Comparison of ENCODE assay signal across 8 mouse cellular contexts in the genomic region with DNA sequence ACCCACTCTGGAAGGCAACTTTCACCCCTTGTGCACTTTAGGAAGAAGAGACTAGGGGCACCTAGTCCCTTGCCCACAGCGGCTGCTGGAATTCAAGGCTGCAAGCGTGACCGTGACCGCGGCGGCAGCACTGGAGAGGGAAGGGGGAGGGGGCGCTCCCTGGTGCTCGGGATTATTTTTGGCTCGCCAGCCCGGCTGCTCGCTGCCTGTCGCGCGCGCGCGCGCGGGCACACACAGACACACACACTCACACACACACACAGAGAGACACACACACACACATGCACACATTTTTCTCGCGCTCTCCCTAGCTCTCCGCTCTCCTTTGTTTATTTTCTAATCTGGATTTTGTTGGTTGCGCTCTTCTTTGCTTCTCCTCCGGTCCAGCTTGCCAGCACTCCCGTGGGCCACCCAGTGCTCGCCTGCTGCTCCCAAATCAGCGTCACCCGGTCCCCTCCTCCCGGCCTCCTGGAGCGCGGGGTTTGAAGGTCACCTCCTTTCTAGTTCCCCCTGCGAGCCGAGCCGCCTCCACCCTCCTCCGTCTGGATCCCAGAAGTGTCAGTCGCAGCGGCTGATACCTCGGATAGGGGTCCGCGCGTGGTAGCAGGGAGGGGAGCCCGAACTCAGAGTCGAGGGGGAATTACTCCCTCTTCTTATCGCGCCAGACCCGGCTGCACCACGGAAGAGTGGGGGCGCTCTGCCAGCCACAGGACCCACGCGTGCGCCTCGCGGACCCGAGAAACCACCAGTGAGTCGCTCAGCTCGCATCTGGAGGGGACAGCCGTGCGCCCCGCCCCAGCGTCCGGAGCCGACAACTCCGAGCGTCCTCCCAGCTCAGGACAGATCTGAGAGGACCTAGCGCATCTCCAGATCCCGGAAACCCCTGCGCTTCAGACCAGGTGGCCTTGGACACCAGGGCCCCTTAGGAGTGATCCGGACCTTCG. TPM values are rescaled to one million over a fixed set of nuclear protein-coding genes. Genes with fewer than 3 reads are reported as not detected.
A peak's percentile ranks its signal among the peaks of the same experiment; 100 is the strongest.
DNase-seq lines count a peak whose midpoint lies in the region; ATAC-seq and TF ChIP-seq lines count a peak whose summit lies in the region.

Gene Rbfox1 (plus strand): TSS at position 610 of the 944 bp plus-strand sequence.

- H3K4me1 ChIP-seq in intestine, embryonic 14.5 days (replicated peaks; ENCODE audit: control insufficient read depth, insufficient read depth, low read length): no peaks in the 10 kb centered on the region
- H3K4me1 ChIP-seq in intestine, postnatal 0 days (replicated peaks; ENCODE audit: control insufficient read depth, insufficient read depth, low read length): no peaks in the 10 kb centered on the region
- no peaks in the 10 kb centered on the region for H3K4me1 ChIP-seq in hindbrain, embryonic 11.5 days (replicated peaks; ENCODE audit: control insufficient read depth, insufficient read depth, low read length)
- peaks cover 6% of the 10 kb centered on the region; the same call in 1 of the 2 replicates for H3K4me1 ChIP-seq in limb, embryonic 10.5 days

- no peak within 1 kb of the TSS for H3K27ac ChIP-seq in intestine, embryonic 14.5 days (ENCODE audit: low read depth)
- no peak within 1 kb of the TSS for H3K27ac ChIP-seq in intestine, postnatal 0 days (ENCODE audit: low read depth, low read length)
- no peak within 1 kb of the TSS for H3K27ac ChIP-seq in hindbrain, embryonic 11.5 days (ENCODE audit: low read depth, low read length)
- no peak within 1 kb of the TSS for H3K27ac ChIP-seq in limb, embryonic 10.5 days

- H3K36me3 ChIP-seq in intestine, embryonic 14.5 days (ENCODE audit: control insufficient read depth, insufficient read depth, low read length): no peaks in the 10 kb centered on the region
- H3K36me3 ChIP-seq in intestine, postnatal 0 days (ENCODE audit: control insufficient read depth, insufficient read depth): no peaks in the 10 kb centered on the region
- H3K36me3 ChIP-seq in hindbrain, embryonic 11.5 days (ENCODE audit: control insufficient read depth, insufficient read depth, low read length): no peaks in the 10 kb centered on the region
- H3K36me3 ChIP-seq in limb, embryonic 10.5 days: no peaks in the 10 kb centered on the region

- H3K9ac ChIP-seq in intestine, embryonic 14.5 days (ENCODE audit: low read length): no peak within 1 kb of the TSS
- no peak within 1 kb of the TSS for H3K9ac ChIP-seq in intestine, postnatal 0 days (ENCODE audit: low read depth, low read length)
- peak within 1 kb of the TSS; percentile 34; the same call in 1 of the 2 replicates for H3K9ac ChIP-seq in hindbrain, embryonic 11.5 days (ENCODE audit: low read depth, low read length)

- no peaks in the 10 kb centered on the region for H3K9me3 ChIP-seq in intestine, embryonic 14.5 days (ENCODE audit: control insufficient read depth, low read length)
- H3K9me3 ChIP-seq in intestine, postnatal 0 days (ENCODE audit: control insufficient read depth): no peaks in the 10 kb centered on the region
- no peaks in the 10 kb centered on the region for H3K9me3 ChIP-seq in hindbrain, embryonic 11.5 days (ENCODE audit: control insufficient read depth, low read length)
- H3K9me3 ChIP-seq in limb, embryonic 10.5 days (replicated peaks): no peaks in the 10 kb centered on the region

- H3K4me2 ChIP-seq in intestine, embryonic 14.5 days (ENCODE audit: low read length): peak within 1 kb of the TSS; percentile 27
- no peak within 1 kb of the TSS for H3K4me2 ChIP-seq in intestine, postnatal 0 days (replicated peaks; ENCODE audit: low read depth)
- peak within 1 kb of the TSS; percentile 67 for H3K4me2 ChIP-seq in hindbrain, embryonic 11.5 days (replicated peaks; ENCODE audit: low read depth, low read length)

- no peak for TF ChIP-seq CTCF in intestine, postnatal 0 days (IDR thresholded peaks at IDR 0.05; ENCODE audit: low read depth)

- H3K27me3 ChIP-seq in intestine, embryonic 14.5 days (replicated peaks; ENCODE audit: control insufficient read depth, insufficient read depth, low read length): peaks cover 33% of the 10 kb centered on the region
- H3K27me3 ChIP-seq in intestine, postnatal 0 days (replicated peaks; ENCODE audit: control insufficient read depth, insufficient read depth, low read length): peaks cover 13% of the 10 kb centered on the region
- H3K27me3 ChIP-seq in hindbrain, embryonic 11.5 days (ENCODE audit: control insufficient read depth, insufficient read depth, low read length): peaks cover 21% of the 10 kb centered on the region
- H3K27me3 ChIP-seq in limb, embryonic 10.5 days (ENCODE audit: low read depth, poor library complexity, severe bottlenecking): peaks cover 53% of the 10 kb centered on the region

- no peak for ATAC-seq in intestine, embryonic 14.5 days (replicated peaks; ENCODE audit: low FRiP score, low TSS enrichment, low read depth)
- ATAC-seq in intestine, postnatal 0 days: no peak
- ATAC-seq in hindbrain, embryonic 11.5 days (ENCODE audit: low FRiP score): peak; percentile 40

- DNase-seq in intestine, embryonic 14.5 days (ENCODE audit: low spot score): no peak
- peak; percentile 72 for DNase-seq in cerebellum, adult 9-11 months
- DNase-seq in frontal cortex, postnatal 14 days (ENCODE audit: low spot score in 2 of 2): peak; percentile 32 to 52
- DNase-seq in hindbrain, embryonic 11.5 days (ENCODE audit: low spot score): peak; percentile 63
- peak; percentile 30 for DNase-seq in limb, embryonic 10.5 days (ENCODE audit: low spot score)
- peak; percentile 51 to 59 for DNase-seq in right cerebral cortex, postnatal 36 days (ENCODE audit: low spot score in 2 of 2)
- no peak for DNase-seq in lung, postnatal 25 days (ENCODE audit: low spot score)

- under 1% methylated on average over 68 of the region's 69 CpGs for WGBS in intestine, embryonic 14.5 days
- 1% methylated on average over 63 of the region's 69 CpGs for WGBS in intestine, postnatal 0 days
- WGBS in hindbrain, embryonic 11.5 days: 1% methylated on average over 63 of the region's 69 CpGs
- WGBS in limb, embryonic 10.5 days: 1% methylated on average over 65 of the region's 69 CpGs

- H3K4me3 ChIP-seq in intestine, embryonic 14.5 days (ENCODE audit: low read depth, low read length): peak within 1 kb of the TSS; percentile 16; the same call in 1 of the 2 replicates
- H3K4me3 ChIP-seq in intestine, postnatal 0 days (ENCODE audit: low read depth, low read length): no peak within 1 kb of the TSS
- H3K4me3 ChIP-seq in hindbrain, embryonic 11.5 days (ENCODE audit: low read depth, low read length): peak within 1 kb of the TSS; percentile 40
- peak within 1 kb of the TSS; percentile 32 for H3K4me3 ChIP-seq in limb, embryonic 10.5 days

RNA-seq across cellular contexts. Expression of gene Rbfox1, which starts in this region (rescaled TPM):
- 2.7 and 3.3 TPM in 2 replicates for polyA plus RNA-seq in intestine, embryonic 14.5 days (2014; fragmentation: Nextera tagmentation; extraction: Ambion mirVana)
- polyA plus RNA-seq in intestine, postnatal 0 days (2015; fragmentation: Nextera tagmentation; extraction: Ambion mirVana): 1.9 and 2.3 TPM in 2 replicates
- 20.3 and 20.7 TPM in 2 replicates for polyA plus RNA-seq in hindbrain, embryonic 11.5 days (2014; fragmentation: Nextera tagmentation; extraction: Ambion mirVana)
- polyA plus RNA-seq in limb, embryonic 10.5 days (2016; fragmentation: Nextera tagmentation; extraction: Ambion mirVana): 0.64 and 0.90 TPM in 2 replicates

Comparison
In these comparisons a context has a peak if more than half of its experiments do, and no peak if none do; other contexts are left out.
1. Peak in DNase-seq and H3K4me3 ChIP-seq in limb, embryonic 10.5 days; RNA of the gene not detected or under 1 TPM.
2. DNase-seq: peak in cerebellum, adult 9-11 months (single experiment), frontal cortex, postnatal 14 days (2 of 2), hindbrain, embryonic 11.5 days (single experiment) and right cerebral cortex, postnatal 36 days (2 of 2); none in intestine, embryonic 14.5 days (single experiment) and lung, postnatal 25 days (single experiment).